Mouse (Mus musculus) limb, embryonic 11.5 days (tissue): ENCODE data around the gene Srebf1. TPM values are rescaled to one million over a fixed set of nuclear protein-coding genes. Genes with fewer than 3 reads are reported as not detected.

Source experiments
- ATAC-seq: fragments of 200-750 bp; cut with Nextera tagmentation; 2 replicates; pipeline ENCODE4 v1.8.0; 2017; ENCODE audit warnings: low read depth; ENCODE audit not compliant: insufficient number of reproducible peaks, low FRiP score, low TSS enrichment
- DNase-seq: peaks from one replicate; pipeline ENCODE4 v3.0.0-alpha.2; 2015; ENCODE audit warnings: low spot score
- H3K27ac ChIP-seq: fragments of 300-500 bp; sonication (generic); replicated peaks from 2 replicates; pipeline ENCODE4 v1.5.1; 2014; ENCODE audit warnings: low read depth, mild to moderate bottlenecking, low read length
- H3K27me3 ChIP-seq: fragments of 300-500 bp; sonication (generic); 2 replicates; pipeline ENCODE4 v1.6.1; 2014; ENCODE audit warnings: mild to moderate bottlenecking, low read length, mixed read lengths; ENCODE audit not compliant: control insufficient read depth, insufficient read depth
- H3K36me3 ChIP-seq: fragments of 300-500 bp; sonication (generic); 2 replicates; pipeline ENCODE4 v1.6.1; 2014; ENCODE audit warnings: mild to moderate bottlenecking, low read length, moderate library complexity, mixed read lengths; ENCODE audit not compliant: control insufficient read depth, insufficient read depth
- H3K4me1 ChIP-seq: fragments of 300-500 bp; sonication (generic); 2 replicates; pipeline ENCODE4 v1.6.1; 2014; ENCODE audit warnings: low read length, mixed read lengths; ENCODE audit not compliant: control insufficient read depth, insufficient read depth
- H3K4me2 ChIP-seq: fragments of 300-500 bp; sonication (generic); 2 replicates; pipeline ENCODE4 v1.6.1; 2014; ENCODE audit warnings: low read depth, mild to moderate bottlenecking, moderate library complexity; ENCODE audit not compliant: severe bottlenecking
- H3K4me3 ChIP-seq: fragments of 300-500 bp; sonication (generic); 2 replicates; pipeline ENCODE4 v1.5.1; 2014; ENCODE audit warnings: low read depth, low read length
- H3K9ac ChIP-seq: fragments of 300-500 bp; sonication (generic); 2 replicates; pipeline ENCODE4 v1.6.1; 2014; ENCODE audit warnings: mild to moderate bottlenecking, low read length
- H3K9me3 ChIP-seq: fragments of 300-500 bp; sonication (generic); 2 replicates; pipeline ENCODE4 v1.6.1; 2016; ENCODE audit warnings: low read length; ENCODE audit not compliant: control insufficient read depth
- WGBS: fragments of 180-500 bp; shearing (Covaris S2); extraction: QIAGEN DNeasy Blood & Tissue Kit; methylation state at CpG from one replicate; pipeline ENCODE4 v1.1.7; 2014; 5-methylcytosine and 5-hydroxymethylcytosine counted together
- polyA plus RNA-seq: library from polyadenylated mRNA; unstranded; fragments of >200 nt; fragmentation: Nextera tagmentation; extraction: Ambion mirVana; gene quantifications from 2 replicates; pipeline ENCODE4 v1.2.1, GENCODE M21; 2014

Gene Srebf1
- polyA plus RNA-seq, 1 experiment from 2014 or later = 53.2 TPM

DNA sequence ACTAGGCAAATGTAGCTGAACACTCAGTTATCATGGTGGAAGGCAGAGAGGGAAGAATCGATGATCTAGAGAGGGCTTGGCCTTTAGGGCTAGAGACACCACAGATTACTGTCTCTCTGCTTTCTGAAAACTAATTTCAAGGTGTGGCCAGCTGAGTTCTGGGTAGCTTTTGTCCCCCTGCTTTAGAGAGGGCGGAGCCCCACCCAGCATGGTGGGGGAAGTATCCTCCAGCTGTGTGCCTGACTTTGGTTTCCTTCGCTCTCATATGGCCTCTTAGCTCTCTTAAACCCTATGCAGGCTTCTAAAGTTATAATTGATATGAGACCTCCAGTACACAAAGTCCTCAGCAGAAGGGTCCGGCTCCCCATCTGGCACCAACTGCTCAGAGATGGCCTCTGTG lies 59.0 kb downstream of the Srebf1 start:
- no peak for ATAC-seq
- Histone ChIP-seq H3K9me3 (no peaks in the 10 kb centered on the region), H3K9ac (no peak overlapping the region), H3K27ac (no peak overlapping the region), H3K4me3 (no peak overlapping the region), H3K36me3 (peaks cover 4% of the 10 kb centered on the region; the same call in 1 of the 2 replicates), H3K4me2 (no peak overlapping the region), H3K27me3 (no peaks in the 10 kb centered on the region), H3K4me1 (peaks cover 19% of the 10 kb centered on the region)
- WGBS = 93% methylated on average over 4 of the region's 4 CpGs
- DNase-seq = no peak

- DNase-seq (no peak), ATAC-seq (no peak)
- WGBS = 95% methylated on average over 1 of the region's 1 CpGs
- no peak overlapping the region for H3K4me2 ChIP-seq
- peaks cover 4% of the 10 kb centered on the region; the same call in 1 of the 2 replicates for H3K36me3 ChIP-seq
- no peak overlapping the region for H3K27ac ChIP-seq
- H3K9me3 ChIP-seq = no peaks in the 10 kb centered on the region
- no peaks in the 10 kb centered on the region for H3K27me3 ChIP-seq
- no peak overlapping the region for H3K4me3 ChIP-seq
- H3K9ac ChIP-seq = no peak overlapping the region
- H3K4me1 ChIP-seq = peaks cover 11% of the 10 kb centered on the region
Observed at GRCm38 (mm10) chr11:60162547-60162946, 59.8 kb downstream of the Srebf1 start.

DNA sequence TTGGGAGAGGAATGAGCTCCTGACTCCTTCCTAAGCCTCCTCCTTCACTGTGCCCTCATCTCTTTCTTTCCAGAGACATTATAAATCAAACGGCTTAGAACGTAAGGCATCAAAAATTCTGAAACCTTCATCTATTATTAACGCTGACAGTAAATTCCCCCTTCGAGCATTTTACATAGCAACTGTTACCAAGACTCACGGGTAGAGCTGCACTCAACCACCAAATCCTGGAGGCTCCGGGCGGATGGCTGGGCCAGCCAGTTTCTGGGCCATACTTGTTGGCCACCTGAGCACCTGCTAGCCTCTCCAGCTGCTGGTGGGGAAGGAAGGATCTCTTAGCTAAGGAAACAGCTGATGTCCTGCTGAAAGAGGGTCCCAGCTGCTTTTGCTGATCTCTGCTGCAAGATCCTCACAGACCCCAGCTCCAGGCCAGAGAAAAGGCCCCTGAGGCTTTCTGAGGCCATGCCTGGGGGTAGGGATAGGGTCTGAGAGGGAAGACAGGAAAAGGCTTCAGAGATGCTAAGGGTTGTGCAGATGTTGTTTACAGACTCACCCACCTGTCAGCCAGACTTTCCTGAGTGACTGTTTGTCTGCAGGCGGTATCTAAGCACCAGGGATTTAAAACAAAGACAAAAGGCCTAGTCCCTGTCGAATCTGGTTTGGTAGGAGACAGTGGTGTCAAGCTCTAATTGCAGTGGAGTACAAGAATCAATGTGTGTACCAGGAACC lies 61.1 kb downstream of the Srebf1 start:
- Histone ChIP-seq H3K9me3 (no peaks in the 10 kb centered on the region), H3K4me1 (peaks cover 7% of the 10 kb centered on the region), H3K4me2 (no peak overlapping the region), H3K27me3 (no peaks in the 10 kb centered on the region), H3K27ac (no peak overlapping the region), H3K36me3 (peaks cover 2% of the 10 kb centered on the region; the same call in 1 of the 2 replicates), H3K9ac (no peak overlapping the region), H3K4me3 (no peak overlapping the region)
- DNase-seq = no peak
- WGBS = 79% methylated on average over 9 of the region's 9 CpGs
- ATAC-seq = no peak

DNA sequence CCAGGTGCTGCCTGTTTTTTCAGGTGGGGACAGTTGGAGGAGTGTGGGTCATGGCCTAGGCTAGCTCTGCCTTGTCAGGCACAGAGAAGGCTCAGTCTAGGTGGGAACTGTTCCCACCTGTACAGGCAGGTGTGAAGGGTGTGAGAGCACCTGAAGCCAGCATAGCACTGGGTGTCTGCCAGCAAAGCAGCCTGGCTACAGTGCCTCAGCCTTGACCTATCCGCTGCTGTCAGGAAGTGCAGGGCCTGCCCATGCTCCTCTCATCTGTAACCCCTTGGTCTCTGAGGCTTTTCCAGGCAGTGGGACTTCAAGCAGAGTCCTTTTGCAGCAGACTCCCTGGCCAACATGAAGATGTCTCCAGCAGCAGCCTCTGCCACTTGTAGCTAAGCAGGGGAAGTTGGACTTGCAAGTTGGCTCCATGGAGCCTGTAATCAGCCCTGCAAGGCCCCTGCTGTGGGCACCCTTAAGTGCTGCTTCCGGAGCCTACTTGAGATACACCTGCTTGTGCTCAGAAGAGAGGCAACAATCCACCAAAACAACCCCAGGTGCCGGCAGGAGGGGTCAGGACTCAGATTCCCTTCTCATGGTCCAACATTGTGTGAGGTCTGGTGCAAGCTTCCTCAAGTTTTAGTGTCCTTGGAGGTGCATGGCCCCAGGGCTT lies 61.8 kb downstream of the Srebf1 start:
- H3K36me3 ChIP-seq = peaks cover 2% of the 10 kb centered on the region; the same call in 1 of the 2 replicates
- ATAC-seq (no peak), DNase-seq (no peak)
- no peak overlapping the region for H3K27ac ChIP-seq
- H3K4me2 ChIP-seq = no peak overlapping the region
- H3K4me1 ChIP-seq = peaks cover 7% of the 10 kb centered on the region
- no peaks in the 10 kb centered on the region for H3K27me3 ChIP-seq
- H3K9me3 ChIP-seq = no peaks in the 10 kb centered on the region
- no peak overlapping the region for H3K9ac ChIP-seq
- no peak overlapping the region for H3K4me3 ChIP-seq
- 67% methylated on average over 3 of the region's 3 CpGs for WGBS

- Histone ChIP-seq H3K4me2 (no peak overlapping the region), H3K4me1 (peaks cover 4% of the 10 kb centered on the region), H3K36me3 (peaks cover 2% of the 10 kb centered on the region; the same call in 1 of the 2 replicates), H3K9ac (no peak overlapping the region), H3K27ac (no peak overlapping the region), H3K9me3 (no peaks in the 10 kb centered on the region), H3K4me3 (no peak overlapping the region), H3K27me3 (no peaks in the 10 kb centered on the region)
- DNase-seq (no peak), ATAC-seq (no peak)
- WGBS = 85% methylated on average over 5 of the region's 5 CpGs
Observed at GRCm38 (mm10) chr11:60159955-60160354, 62.4 kb downstream of the Srebf1 start.

DNA sequence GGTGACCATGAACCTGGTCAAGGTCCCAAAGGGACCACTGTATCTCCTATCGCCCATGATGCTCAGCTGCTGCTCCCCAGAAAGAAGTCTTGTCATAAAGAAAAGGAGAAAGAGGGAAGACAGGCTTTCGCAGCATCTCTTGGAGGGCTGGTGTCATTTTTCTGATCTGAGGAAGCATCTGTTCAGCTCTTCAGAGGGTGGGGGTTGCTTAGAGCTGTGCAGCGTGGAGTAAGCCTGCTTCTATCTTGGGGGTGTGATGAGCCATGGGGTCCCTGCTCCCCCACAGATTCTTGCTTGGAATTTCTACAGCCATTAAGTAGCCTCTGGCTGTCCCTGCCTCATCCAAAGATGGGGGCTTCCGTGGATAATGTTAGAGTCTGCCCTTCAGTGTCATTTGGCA lies 64.1 kb downstream of the Srebf1 start:
- Histone ChIP-seq H3K4me2 (no peak overlapping the region), H3K4me3 (no peak overlapping the region), H3K9me3 (no peaks in the 10 kb centered on the region), H3K27ac (no peak overlapping the region), H3K36me3 (peaks cover 5% of the 10 kb centered on the region; the same call in 1 of the 2 replicates), H3K9ac (no peak overlapping the region), H3K27me3 (no peaks in the 10 kb centered on the region), H3K4me1 (no peaks in the 10 kb centered on the region)
- no peak for DNase-seq
- 85% methylated on average over 4 of the region's 4 CpGs for WGBS
- no peak for ATAC-seq

- Histone ChIP-seq H3K4me2 (no peak overlapping the region), H3K27me3 (no peaks in the 10 kb centered on the region), H3K27ac (no peak overlapping the region), H3K9me3 (no peaks in the 10 kb centered on the region), H3K4me1 (no peaks in the 10 kb centered on the region), H3K9ac (no peak overlapping the region), H3K4me3 (no peak overlapping the region), H3K36me3 (peaks cover 7% of the 10 kb centered on the region; the same call in 1 of the 2 replicates)
- DNase-seq (no peak), ATAC-seq (no peak)
- 91% methylated on average over 5 of the region's 5 CpGs for WGBS
Observed at GRCm38 (mm10) chr11:60155690-60156089, 66.7 kb downstream of the Srebf1 start.

GRCm38 (mm10) chr11:60153936-60154335 lies 68.4 kb downstream of the Srebf1 start:
- Histone ChIP-seq H3K4me1 (no peaks in the 10 kb centered on the region), H3K27me3 (no peaks in the 10 kb centered on the region), H3K4me3 (no peak overlapping the region), H3K4me2 (no peak overlapping the region), H3K36me3 (peaks cover 5% of the 10 kb centered on the region; the same call in 1 of the 2 replicates), H3K27ac (no peak overlapping the region), H3K9ac (no peak overlapping the region), H3K9me3 (no peaks in the 10 kb centered on the region)
- ATAC-seq = no peak
- 89% methylated on average over 3 of the region's 3 CpGs for WGBS
- no peak for DNase-seq
